Mouse (Mus musculus): ENCODE data around the gene Rnf169. TPM values are rescaled to one million over a fixed set of nuclear protein-coding genes. Genes with fewer than 3 reads are reported as not detected.
A peak's percentile ranks its signal among the peaks of the same experiment; 100 is the strongest.
"Not testable (repeated sequence)": the region's sequence is repeated elsewhere in the genome, so short reads cannot be mapped to it uniquely, and the experiment has no call there.

The Rnf169 gene
- total RNA-seq, 2 experiments from 2014 or later = 26.6 to 28.2 TPM

DNA sequence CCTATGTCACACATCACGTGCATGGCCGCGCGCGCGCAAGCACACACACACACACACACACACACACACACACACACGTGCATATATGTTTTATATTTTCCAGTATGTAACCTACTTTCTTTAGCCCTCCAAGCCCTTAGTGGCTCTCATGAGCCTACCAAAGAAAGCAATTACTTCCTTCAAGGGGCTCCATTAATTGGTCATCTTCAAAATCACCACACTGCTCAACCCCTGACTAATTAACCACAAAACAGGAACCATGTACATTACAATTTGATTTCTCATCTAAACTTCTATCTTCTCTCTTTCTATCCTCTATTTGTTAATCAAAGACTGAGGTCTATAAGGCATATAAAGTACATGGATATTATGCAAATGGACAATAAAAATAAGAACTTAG lies 24.2 kb downstream of the Rnf169 start:
- TF ChIP-seq CTCF (conservative IDR thresholded peaks at IDR 0.05) = no peak

DNA sequence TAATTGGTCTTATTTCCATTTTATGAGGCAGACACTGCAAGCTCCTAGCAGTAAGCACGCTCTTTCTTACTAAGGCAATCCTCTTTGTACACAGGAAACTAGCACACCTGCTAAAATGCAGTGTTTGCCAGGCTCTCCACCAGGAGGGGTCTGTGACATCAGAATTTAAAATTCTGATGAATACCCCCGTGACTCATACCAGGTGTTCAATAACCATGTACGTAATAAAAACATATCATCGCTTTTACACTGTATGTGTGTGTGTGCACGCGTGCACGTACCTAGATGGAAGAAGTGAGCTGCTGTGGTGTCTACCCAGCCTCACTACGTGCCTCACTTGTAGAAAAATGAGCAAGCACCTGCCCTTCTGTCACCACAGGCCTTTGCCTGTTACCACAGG lies 26.0 kb downstream of the Rnf169 start:
- no peak for TF ChIP-seq CTCF (conservative IDR thresholded peaks at IDR 0.05)
- DNase-seq (ENCODE audit: low spot score in 2 of 2) = no peak
- Histone ChIP-seq H3K27ac (peak overlapping the region; percentile 71), H3K4me3 (no peak overlapping the region)

More for the DNA sequence above, 24.2 kb downstream of the Rnf169 start:
- Histone ChIP-seq H3K4me3 (no peak overlapping the region), H3K27ac (no peak overlapping the region)
- DNase-seq (ENCODE audit: low spot score in 2 of 2) = no peak

DNA sequence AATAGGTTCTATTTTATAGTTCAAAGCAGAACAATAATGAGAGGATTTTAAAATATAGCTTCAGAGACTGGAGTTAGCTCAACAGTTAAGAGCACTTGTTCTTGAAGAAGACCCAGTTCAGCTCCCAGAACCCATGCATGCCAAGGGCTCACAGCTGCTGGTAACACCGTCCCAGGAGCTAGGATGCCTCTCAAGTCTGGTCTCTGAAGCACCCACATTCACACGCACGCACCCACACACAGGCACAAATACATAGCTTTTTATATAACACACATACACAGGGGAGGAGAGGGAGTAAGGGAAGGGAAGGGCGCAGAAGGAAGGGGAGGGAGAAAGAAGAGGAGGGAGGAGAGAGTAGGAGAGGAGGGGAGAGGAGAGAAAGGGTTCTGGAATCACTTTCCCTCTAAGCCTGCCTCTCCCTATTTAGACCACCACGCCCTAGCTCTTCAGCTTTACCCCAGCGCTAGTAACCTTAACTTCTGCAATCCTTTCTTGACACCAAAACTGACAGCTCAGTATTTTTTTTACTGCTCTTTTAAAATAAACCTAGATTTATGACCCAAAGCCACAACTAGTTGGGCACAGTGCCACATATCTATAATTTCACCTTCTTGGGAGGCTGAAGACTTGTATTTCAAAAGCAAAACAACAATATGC lies 26.7 kb downstream of the Rnf169 start:
- Histone ChIP-seq H3K4me3 (no peak overlapping the region), H3K27ac (peak overlapping the region; percentile 71)
- no peak for TF ChIP-seq CTCF (conservative IDR thresholded peaks at IDR 0.05)
- peak; percentile 42 to 63 for DNase-seq (ENCODE audit: low spot score in 2 of 2)

DNA sequence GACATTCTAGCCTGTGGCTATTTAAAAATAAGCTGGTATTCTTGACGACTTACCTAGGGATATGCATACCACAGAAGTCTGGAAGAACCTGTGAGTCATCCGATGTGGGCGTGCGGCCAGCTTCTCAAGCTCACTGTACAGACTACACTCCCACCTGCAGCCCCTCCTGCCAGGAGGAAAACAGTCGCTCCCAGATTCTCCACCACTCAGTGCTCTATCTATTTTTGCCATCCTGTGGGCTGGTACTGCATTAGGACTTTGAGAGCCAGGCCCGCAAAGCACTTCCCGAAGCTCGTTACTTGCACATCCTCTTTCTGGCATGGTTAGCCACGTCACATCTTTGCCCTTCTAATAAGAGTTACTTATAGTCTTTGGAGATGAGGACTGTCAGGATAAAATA lies 32.9 kb downstream of the Rnf169 start:
- TF ChIP-seq CTCF (conservative IDR thresholded peaks at IDR 0.05) = no peak
- Histone ChIP-seq H3K27ac (peak overlapping the region; percentile 82), H3K4me3 (no peak overlapping the region)
- DNase-seq (ENCODE audit: low spot score in 2 of 2) = peak; percentile 55 to 75

DNA sequence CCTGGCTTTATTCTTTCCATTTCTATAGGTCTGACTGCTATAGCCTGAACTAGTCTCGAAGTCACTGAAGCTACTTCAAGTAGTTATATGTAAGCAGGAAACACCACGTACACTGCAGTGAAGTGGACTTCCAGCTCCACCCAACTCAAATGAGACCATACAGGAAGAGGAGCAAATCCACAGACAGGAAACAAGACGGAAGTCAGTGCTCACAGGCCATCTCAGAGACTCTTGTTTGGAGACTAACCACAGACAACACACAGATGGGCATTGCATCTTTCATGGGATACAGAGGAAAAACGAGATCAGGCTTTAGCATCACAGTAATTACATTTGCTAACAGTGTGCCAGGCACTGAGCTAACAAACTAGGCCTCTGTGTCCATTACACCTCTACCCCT lies 33.9 kb downstream of the Rnf169 start:
- H3K27ac ChIP-seq = peak overlapping the region; percentile 82
- no peak overlapping the region for H3K4me3 ChIP-seq
- no peak for DNase-seq (ENCODE audit: low spot score in 2 of 2)
- no peak for TF ChIP-seq CTCF (conservative IDR thresholded peaks at IDR 0.05)

DNA sequence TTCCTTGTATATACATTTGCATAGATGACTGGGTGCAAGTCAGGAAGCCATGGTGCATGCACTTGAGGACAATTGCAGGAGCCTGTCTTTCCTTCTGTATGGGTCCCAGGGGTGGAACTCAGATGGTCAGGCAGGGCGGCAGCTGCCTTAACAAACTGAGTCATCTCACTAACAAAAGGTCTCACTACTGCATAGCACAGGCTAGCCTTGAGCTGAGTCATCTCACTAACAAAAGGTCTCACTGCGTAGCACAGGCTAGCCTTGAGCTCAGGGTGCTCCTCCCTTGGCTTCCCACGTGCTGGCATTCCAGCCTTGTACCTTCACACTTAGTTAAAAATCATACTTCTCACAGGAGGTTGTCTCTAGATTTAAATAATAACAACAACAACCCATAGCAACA lies 34.3 kb downstream of the Rnf169 start:
- no peak for DNase-seq (ENCODE audit: low spot score in 2 of 2)
- no peak for TF ChIP-seq CTCF (conservative IDR thresholded peaks at IDR 0.05)
- no peak overlapping the region for H3K4me3 ChIP-seq
- no peak overlapping the region for H3K27ac ChIP-seq

DNA sequence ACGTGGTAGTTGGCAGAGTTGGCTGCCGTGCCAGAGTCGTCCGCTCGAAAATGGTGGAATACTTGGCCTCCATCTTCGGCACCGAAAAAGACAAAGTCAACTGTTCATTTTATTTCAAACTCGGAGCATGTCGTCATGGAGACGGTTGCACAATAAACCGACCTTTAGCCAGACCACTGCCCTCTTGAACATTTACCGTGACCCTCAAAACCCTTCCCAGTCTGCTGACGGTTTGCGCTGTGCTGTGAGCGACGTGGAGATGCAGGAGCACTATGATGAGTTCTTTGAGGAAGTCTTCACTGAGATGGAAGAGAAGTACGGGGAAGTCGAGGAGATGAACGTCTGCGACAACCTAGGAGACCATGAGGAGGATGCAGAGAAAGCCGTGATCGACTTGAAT lies 35.2 kb downstream of the Rnf169 start:
- H3K27ac ChIP-seq; DNase-seq (ENCODE audit: low spot score in 2 of 2): not testable (repeated sequence)

DNA sequence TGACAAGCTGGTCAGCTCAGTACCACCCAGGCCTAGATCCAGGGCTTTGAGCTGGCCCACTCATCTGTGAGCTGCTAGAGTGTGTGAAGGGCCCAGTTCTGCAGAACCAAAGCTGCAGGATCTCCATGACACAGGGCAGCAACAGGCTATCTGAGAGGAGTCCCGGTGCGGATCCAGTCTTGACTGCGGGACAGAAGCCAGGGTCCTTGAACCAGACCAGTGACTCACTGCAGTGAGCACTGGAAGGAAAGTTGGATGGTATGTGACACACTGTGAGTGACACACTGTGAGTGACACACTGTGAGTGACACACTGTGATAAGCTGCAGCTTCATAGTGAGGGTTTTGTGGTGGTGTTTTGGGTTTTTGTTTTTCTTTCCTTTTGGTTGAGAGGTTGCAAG lies 35.7 kb downstream of the Rnf169 start:
- no peak for DNase-seq (ENCODE audit: low spot score in 2 of 2)
- TF ChIP-seq CTCF (conservative IDR thresholded peaks at IDR 0.05) = no peak
- Histone ChIP-seq H3K4me3 (no peak overlapping the region), H3K27ac (no peak overlapping the region)

More for the DNA sequence above, 35.2 kb downstream of the Rnf169 start:
- not testable (repeated sequence) for H3K4me3 ChIP-seq

DNA sequence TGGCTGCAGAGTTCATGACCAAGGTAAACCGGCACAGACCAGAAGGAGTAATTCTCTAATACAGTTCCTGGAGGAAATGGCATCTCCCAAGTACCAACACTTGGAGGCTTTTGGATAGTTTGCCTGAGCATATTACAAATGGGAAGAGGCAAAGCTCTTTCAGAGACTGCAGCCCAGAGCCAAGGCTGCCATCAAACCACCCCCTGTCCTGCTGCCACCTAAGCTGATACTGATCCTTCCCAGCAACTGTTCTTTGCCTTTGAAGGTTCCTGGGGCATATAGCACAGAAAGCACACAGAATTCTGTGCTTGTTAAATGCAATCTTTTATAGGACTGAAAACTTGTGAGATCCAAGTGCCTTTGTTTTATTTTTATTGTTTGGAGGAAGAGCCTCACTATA lies 39.6 kb downstream of the Rnf169 start:
- no peak overlapping the region for H3K4me3 ChIP-seq
- no peak for DNase-seq (ENCODE audit: low spot score in 2 of 2)
- TF ChIP-seq CTCF (conservative IDR thresholded peaks at IDR 0.05) = no peak
- H3K27ac ChIP-seq = peak overlapping the region; percentile 43; the same call in 1 of the 2 replicates

DNA sequence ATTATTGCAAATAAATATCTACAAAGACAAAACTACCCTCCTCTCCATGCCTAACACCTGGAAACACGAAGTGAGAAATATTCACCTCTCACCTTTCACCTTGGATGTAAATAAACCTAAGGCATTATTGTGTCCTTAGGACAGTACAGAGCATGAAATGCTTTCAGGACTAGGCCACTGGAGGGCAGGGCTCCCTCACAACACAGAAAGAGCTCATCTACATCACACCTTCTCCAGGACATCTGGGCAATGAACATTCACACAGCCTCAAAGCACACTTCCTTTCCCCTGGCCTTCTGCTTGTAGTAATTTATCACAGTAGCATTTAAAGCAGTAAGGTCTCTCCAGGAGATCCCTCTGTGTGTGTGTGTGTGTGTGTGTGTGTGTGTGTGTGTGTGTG lies 44.5 kb downstream of the Rnf169 start:
- no peak for DNase-seq (ENCODE audit: low spot score in 2 of 2)
- Histone ChIP-seq H3K4me3 (no peak overlapping the region), H3K27ac (no peak overlapping the region)
- peak; percentile 68 for TF ChIP-seq CTCF (conservative IDR thresholded peaks at IDR 0.05)

DNA sequence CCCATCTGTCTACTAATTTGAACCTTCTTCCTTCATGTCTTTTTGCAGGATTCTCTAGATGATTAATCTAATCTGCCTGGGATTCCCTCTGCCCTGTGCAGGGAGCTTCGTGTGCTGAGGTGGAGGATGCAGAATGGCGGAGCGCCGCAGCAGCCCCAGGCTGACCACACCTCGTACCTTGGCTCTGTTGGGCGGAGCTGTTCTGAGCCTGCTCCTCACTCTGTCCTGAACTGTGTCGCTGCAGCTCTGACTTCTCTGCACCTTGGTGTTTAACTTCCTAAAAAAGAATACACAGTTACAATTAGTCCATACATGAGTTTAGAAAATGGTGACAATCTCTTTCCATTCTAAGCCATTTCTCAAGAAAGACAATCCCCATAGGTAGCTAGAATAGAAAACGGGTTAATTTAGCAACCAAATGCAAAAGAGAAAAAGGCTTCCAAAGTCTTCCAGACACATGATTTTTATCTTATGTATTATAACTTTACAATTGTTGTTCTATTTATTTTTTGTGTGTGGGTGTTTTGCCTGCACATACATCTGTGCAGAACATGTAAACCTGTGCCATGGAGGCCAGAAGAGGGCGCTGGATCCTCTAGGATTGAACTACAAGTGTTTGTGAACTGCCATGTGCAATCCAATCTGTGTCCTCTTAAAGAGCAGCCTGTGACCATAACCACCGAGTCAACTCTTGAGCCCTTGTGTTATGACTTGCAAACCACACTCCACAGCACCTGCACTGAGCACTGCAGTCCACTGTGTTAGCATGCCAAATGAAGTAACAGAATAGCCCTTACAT lies 53.1 kb downstream of the Rnf169 start:
- peak overlapping the region; percentile 52; the same call in 1 of the 2 replicates for H3K27ac ChIP-seq
- peak; percentile 88 for TF ChIP-seq CTCF (conservative IDR thresholded peaks at IDR 0.05)
- no peak overlapping the region for H3K4me3 ChIP-seq
- DNase-seq (ENCODE audit: low spot score in 2 of 2) = peak; percentile 69 to 80

DNA sequence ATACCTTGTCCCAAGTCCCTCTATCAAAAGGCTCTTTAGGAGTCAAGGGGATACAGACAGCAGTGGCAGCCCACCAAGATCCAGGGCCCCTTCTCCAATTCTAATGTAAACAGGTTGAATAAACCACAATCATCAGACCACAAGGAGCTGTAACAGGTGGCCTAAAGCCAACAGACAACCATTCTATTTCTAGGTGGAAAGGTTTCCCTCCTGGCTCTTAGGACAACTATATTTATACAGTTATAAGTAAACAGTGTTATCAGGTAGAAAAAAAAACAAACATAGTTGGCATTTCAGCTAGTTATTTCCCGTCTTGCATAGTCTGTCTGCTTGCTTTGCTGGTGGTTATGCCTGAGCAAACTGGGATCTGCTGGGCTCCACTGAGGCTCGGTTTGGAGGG lies 59.8 kb downstream of the Rnf169 start:
- Histone ChIP-seq H3K4me3 (no peak overlapping the region), H3K27ac (peak overlapping the region; percentile 83)
- DNase-seq (ENCODE audit: low spot score in 2 of 2) = no peak
- TF ChIP-seq CTCF (conservative IDR thresholded peaks at IDR 0.05) = no peak

DNA sequence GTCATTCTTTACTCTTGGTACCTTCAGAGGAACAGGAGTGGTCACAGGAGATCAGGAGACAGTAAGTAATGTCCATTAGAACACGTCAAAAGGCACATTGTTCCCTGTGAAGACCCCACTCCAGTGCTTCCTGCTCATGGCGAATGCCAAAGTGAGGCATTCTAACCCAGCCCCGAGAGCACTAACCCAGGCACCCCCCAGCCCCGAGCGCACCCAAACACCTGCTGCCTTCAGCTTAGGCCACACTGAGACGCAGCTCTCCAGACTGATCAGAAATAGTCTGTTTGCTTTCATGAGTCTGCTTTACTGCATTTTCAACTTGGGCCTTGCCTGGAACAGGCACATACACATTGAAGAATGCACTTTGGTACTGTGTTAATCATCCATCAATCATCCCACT lies 60.3 kb downstream of the Rnf169 start:
- Histone ChIP-seq H3K4me3 (no peak overlapping the region), H3K27ac (peak overlapping the region; percentile 83)
- TF ChIP-seq CTCF (conservative IDR thresholded peaks at IDR 0.05) = no peak
- no peak for DNase-seq (ENCODE audit: low spot score in 2 of 2)

DNA sequence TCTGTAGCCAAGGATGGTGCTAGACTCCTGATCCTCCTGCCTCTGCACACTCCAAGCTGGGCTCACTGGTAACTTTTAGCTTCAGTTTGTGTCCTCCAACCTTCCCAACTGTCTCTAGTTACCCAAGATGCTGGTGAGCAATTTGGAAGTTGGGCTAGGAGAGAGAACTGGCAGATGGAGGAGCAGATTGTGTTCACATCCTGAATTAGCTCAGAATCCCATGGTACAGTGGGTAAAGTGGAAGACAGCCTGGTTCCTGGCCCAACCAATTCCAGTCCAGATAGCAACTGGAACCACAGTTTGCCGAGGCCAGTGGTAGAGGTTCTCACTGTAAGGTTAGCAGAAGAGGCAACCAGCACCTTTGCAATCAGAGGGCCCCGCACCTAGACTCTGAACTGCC lies 61.1 kb downstream of the Rnf169 start:
- no peak overlapping the region for H3K4me3 ChIP-seq
- H3K27ac ChIP-seq = peak overlapping the region; percentile 83
- no peak for TF ChIP-seq CTCF (conservative IDR thresholded peaks at IDR 0.05)
- peak; percentile 73 to 81 for DNase-seq (ENCODE audit: low spot score in 2 of 2)

Data from layer of hippocampus, adult 2 months (tissue).